Mouse (Mus musculus): ENCODE measurements around the gene Cd55b.

The Cd55b gene

DNA sequence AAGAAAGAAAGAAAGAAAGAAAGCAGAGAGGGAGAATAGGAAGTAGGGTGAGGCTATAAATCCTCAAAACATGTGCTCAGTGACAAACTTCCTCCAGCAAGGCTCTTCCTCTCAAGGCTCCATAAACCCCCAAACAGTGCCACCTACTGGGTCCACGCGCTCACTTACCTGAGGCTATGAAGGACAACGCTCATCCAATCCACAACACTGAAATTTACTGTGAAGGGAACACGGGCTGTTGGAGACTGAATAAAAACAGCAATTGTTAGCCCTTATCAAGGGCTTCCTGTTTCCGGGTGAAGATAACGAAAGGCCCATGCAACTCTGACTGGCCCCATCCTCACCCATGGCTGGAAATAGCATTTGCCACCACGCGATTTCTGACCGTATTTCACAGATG is 80.4 kb downstream of the Cd55b start:
- in situ Hi-C loops (cut with MboI), result no loop called here

Measured in mature B cell (primary cell).